Mouse (Mus musculus) E14TG2a.4 (cell line): Measurements from ENCODE around the gene Eefsec.

Source experiments
- H3K27me3 ChIP-seq: 2 replicates; pipeline ENCODE4 v1.6.1; 2014; ENCODE audit warnings: low read length, control low read depth; ENCODE audit not compliant: insufficient read depth
- H3K36me3 ChIP-seq: 2 replicates; pipeline ENCODE4 v1.6.1; 2014; ENCODE audit warnings: low read length, control low read depth; ENCODE audit not compliant: insufficient read depth
- H3K4me1 ChIP-seq: replicated peaks from 2 replicates; pipeline ENCODE4 v1.6.1; 2014; ENCODE audit warnings: low read depth, low read length, control low read depth
- H3K4me3 ChIP-seq: replicated peaks from 2 replicates; pipeline ENCODE4 v1.5.1; 2014; ENCODE audit warnings: mild to moderate bottlenecking, low read length
- H3K9me3 ChIP-seq: 2 replicates; pipeline ENCODE4 v1.6.1; 2014; ENCODE audit warnings: low read length, control low read depth
- CTCF ChIP-seq: conservative IDR thresholded peaks from 2 replicates; pipeline ENCODE4 v1.5.1; 2014; ENCODE audit warnings: low read length
- NANOG ChIP-seq: IDR thresholded peaks from 2 replicates; pipeline ENCODE4 v1.6.1; 2014; ENCODE audit warnings: borderline replicate concordance, low read length, mixed read lengths
- POU5F1 ChIP-seq: IDR thresholded peaks from 2 replicates; pipeline ENCODE4 v1.6.1; 2014; ENCODE audit warnings: low read length, borderline replicate concordance

The Eefsec gene

DNA sequence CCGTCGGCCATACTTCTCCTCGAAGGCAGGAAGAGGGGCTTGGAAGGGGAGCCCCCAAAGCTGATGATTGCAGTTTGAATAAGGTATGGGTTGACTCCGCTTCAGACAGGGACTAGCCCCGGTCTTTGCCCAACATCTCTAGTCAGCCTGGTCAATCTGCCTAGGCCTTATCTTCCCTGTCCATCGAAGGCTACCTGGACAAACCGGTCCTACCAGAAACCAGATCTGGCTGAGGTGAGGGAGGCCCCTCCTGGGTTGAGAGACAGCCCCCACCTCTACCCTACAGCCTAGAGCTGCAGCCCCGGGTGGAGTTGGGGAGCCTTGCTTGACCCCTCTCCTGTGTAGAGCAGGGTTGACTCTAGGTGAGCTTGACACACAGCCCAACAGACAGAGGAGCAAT, 212.3 kb downstream of the Eefsec start:
- TF ChIP-seq POU5F1 = no peak
- no peak for TF ChIP-seq NANOG
- TF ChIP-seq CTCF = no peak
- H3K4me1 ChIP-seq = peaks cover 59% of the 10 kb centered on the region

DNA sequence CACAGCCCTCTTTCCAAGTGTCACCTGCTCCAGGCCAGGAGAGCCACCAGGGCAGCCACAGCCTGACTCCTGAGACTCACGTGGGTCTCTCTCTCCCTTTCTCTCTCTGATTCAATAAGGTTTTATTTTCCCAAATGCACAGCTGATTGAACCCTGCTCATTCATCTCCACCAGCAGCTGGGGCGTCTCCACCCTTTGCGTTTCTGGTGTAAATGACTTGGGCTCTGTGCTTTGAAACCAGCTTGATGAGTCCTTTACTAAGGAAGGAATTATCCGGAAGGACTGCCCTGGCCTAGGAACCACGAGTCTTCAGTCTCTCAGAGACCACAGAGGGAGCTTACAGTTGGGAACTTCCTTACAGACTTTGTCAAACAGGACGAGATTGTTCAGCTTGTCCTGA, 214.1 kb downstream of the Eefsec start:
- no peak overlapping the region for H3K4me3 ChIP-seq

More for the DNA sequence above, 212.3 kb downstream of the Eefsec start:
- no peaks in the 10 kb centered on the region for H3K36me3 ChIP-seq
- no peaks in the 10 kb centered on the region for H3K9me3 ChIP-seq
- peaks cover 65% of the 10 kb centered on the region for H3K27me3 ChIP-seq
- no peak overlapping the region for H3K4me3 ChIP-seq

DNA sequence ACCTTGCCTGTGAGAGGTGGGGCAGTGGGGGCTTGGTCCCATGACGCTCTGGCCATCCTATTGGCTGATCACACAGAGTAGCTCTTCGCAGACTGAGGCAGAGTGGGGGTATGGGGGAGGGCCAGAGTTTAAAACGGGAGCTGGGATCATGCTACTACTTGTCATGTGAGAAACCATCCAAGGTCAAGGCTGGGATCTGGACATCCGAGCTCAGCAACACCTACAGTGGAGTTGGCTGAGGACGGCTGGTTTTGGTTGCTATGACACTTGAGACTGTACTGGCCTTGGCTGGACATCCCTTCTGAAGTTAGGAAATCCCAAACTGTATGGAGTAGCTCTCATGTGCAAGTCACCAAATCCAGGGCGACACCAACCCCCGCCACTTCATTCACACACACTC, 214.5 kb downstream of the Eefsec start:
- H3K4me3 ChIP-seq = no peak overlapping the region
- H3K4me1 ChIP-seq = peaks cover 62% of the 10 kb centered on the region
- TF ChIP-seq NANOG (no peak), CTCF (no peak), POU5F1 (no peak)
- no peaks in the 10 kb centered on the region for H3K36me3 ChIP-seq
- H3K27me3 ChIP-seq = peaks cover 66% of the 10 kb centered on the region
- H3K9me3 ChIP-seq = no peaks in the 10 kb centered on the region

More for the DNA sequence above, 214.1 kb downstream of the Eefsec start:
- Histone ChIP-seq H3K36me3 (no peaks in the 10 kb centered on the region), H3K4me1 (peaks cover 62% of the 10 kb centered on the region), H3K27me3 (peaks cover 68% of the 10 kb centered on the region), H3K9me3 (no peaks in the 10 kb centered on the region)
- TF ChIP-seq CTCF = no peak
- no peak for TF ChIP-seq NANOG
- no peak for TF ChIP-seq POU5F1

DNA sequence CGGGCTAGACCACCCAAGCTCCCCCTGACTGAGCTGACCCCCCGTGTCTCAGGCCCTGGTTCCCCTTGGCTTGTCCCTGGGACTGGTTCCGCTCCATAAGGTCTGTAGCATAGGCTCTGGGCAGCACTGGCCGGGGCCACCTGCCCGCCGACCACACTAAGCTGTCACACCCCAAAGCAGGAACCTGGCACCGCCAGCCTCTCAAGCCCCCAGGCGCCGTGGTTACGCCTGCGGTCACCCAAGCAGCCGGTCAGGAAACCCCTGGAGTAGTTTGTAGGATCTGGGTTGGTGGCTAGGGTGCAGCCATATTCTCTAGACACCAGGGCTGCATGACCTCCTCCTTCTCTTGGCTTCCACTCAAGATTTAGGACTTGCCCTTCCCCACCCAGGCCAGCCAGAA, 217.1 kb downstream of the Eefsec start:
- Histone ChIP-seq H3K9me3 (no peaks in the 10 kb centered on the region), H3K36me3 (no peaks in the 10 kb centered on the region), H3K4me1 (peaks cover 49% of the 10 kb centered on the region), H3K27me3 (peaks cover 51% of the 10 kb centered on the region), H3K4me3 (no peak overlapping the region)
- no peak for TF ChIP-seq POU5F1
- no peak for TF ChIP-seq CTCF
- no peak for TF ChIP-seq NANOG

DNA sequence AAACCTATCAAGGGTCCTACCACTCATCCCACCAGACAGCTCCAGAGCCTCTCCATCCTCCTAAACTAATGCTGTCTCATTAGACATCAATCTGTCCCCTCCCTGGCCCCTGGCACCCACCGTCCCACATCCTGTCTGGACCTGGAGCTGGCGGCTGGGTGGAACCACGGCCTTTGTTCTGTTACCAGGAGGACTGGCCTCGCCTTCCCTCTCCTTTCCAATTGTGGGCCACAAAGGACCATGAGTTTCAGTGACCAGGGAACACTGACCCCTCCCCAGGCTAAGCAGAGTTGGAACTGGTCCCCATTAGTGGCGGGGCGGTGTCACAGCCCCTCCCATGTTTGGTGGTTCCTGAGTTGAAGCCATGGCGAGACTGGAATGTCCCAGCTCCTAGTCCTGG, 218.8 kb downstream of the Eefsec start:
- Histone ChIP-seq H3K9me3 (no peaks in the 10 kb centered on the region), H3K27me3 (peaks cover 47% of the 10 kb centered on the region), H3K36me3 (no peaks in the 10 kb centered on the region), H3K4me3 (no peak overlapping the region), H3K4me1 (peaks cover 32% of the 10 kb centered on the region)
- no peak for TF ChIP-seq CTCF
- no peak for TF ChIP-seq NANOG
- TF ChIP-seq POU5F1 = no peak

DNA sequence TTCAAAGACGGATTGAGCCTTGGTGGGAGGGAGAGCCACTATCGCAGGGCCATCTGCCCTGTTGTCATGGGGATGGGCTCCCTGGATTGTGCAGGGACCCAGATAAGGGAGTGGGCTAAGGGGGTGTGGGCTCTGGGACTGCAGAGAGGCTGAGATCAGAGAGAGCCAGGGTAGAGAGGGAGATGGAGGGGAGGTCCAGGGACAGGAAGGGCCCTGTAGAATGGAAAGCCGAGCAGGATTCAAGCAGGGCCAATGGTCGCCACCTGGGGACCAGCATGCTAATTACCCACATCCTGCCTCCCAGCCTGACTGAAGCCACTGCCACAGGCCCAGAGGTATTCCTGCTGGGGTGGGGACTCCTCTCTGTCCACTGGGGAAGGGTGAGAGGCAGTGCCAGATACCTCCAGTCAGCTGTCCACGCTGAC, 219.8 kb downstream of the Eefsec start:
- no peaks in the 10 kb centered on the region for H3K9me3 ChIP-seq
- no peak for TF ChIP-seq POU5F1
- no peak for TF ChIP-seq CTCF
- no peak for TF ChIP-seq NANOG
- peaks cover 49% of the 10 kb centered on the region for H3K27me3 ChIP-seq
- H3K4me3 ChIP-seq = no peak overlapping the region
- no peaks in the 10 kb centered on the region for H3K36me3 ChIP-seq
- peaks cover 28% of the 10 kb centered on the region for H3K4me1 ChIP-seq

DNA sequence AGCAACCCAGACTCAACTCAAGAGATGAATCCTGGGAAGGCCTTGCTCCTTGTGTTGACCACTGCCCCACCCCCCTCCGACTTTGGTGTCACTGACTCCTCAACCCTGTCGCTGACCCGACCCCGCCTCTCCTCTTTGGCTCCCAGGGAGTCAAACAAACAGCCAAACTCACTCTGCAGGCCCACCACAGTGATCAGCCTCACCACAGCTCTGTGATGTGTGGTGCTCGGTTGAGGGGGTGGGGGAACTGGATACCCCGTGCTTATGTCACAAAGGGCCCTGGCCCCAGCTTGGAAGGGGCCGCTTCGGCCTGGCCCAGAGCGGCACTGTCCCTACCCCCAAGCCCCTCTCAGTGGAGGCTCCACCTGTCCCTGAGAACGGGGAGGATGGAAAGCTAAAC, 224.4 kb downstream of the Eefsec start, which contains the start of gene Dnajb8:
Gene Dnajb8, plus strand, starts transcription at position 301 of the 400 bp plus-strand sequence.
- Histone ChIP-seq H3K4me1 (peaks cover 24% of the 10 kb centered on the region), H3K4me3 (no peak within 1 kb of the TSS), H3K9me3 (peaks cover 7% of the 10 kb centered on the region), H3K27me3 (peaks cover 38% of the 10 kb centered on the region), H3K36me3 (no peaks in the 10 kb centered on the region)
- TF ChIP-seq NANOG = no peak
- TF ChIP-seq POU5F1 = no peak
- no peak for TF ChIP-seq CTCF

DNA sequence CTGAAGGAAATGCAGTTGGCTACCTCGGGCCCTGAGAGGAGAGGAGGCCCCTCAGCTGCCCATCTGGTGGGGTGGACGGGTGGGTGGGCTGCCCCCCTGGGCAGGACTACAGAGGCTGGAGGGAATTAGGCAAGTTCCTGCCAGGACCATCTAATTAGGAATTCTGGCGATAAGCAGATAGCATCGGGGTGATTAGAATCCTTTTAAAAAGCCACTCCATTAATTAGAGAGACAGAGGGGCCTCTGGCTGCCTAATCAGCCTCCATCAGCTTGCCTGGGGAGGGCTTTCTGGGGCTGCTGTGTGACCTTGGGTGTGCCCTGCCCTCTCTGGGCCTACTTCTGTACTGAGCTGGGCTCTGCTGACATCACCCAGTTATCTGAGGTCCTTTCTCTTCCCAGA, 227.2 kb downstream of the Eefsec start:
- H3K9me3 ChIP-seq = peaks cover 7% of the 10 kb centered on the region
- peaks cover 38% of the 10 kb centered on the region for H3K4me1 ChIP-seq
- no peak for TF ChIP-seq CTCF
- TF ChIP-seq NANOG = no peak
- no peak for TF ChIP-seq POU5F1
- peaks cover 29% of the 10 kb centered on the region for H3K27me3 ChIP-seq
- no peak overlapping the region for H3K4me3 ChIP-seq
- H3K36me3 ChIP-seq = no peaks in the 10 kb centered on the region

DNA sequence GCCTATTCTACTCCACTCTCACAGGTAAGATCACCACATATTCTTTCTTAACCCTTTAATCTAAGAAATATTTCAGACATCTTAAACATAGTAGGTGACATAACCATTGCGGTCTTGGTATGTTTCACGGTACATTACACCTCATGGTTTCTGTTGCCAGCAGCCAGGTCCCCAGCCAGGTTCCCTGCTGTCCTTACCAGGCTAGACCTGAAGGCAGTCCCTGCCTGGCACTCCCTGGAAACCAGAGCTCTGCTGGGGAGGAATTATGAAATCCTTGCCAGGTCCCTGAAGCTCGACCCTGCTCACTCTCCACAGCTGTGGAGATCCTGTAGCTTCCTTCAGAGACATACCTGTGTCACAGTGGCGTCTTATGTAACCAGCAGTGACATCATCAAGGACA, 230.1 kb downstream of the Eefsec start:
- no peak for TF ChIP-seq POU5F1
- no peak for TF ChIP-seq CTCF
- no peak for TF ChIP-seq NANOG
- Histone ChIP-seq H3K4me3 (no peak overlapping the region), H3K27me3 (peaks cover 11% of the 10 kb centered on the region), H3K9me3 (peaks cover 7% of the 10 kb centered on the region), H3K36me3 (no peaks in the 10 kb centered on the region), H3K4me1 (peaks cover 52% of the 10 kb centered on the region)

DNA sequence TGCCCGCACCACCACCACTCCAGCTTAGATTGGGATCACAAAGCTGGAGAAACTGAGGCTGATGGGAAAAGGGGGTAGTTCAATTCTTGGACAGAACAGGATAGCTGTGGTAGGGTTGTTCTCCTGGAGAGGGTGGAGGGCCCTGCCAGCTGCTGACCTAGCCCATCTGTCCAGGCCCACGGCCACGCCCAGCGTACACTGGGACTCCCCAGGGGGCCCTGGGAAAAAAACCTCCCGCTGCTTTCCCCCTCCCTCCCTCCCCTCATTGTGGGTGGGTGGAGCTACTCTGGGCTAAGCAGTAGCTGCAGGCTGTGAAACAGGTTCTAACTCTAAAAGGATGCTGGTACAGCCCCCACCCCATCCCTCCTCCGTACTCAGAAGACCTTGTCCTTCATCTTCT, 230.5 kb downstream of the Eefsec start:
- peaks cover 52% of the 10 kb centered on the region for H3K4me1 ChIP-seq
- H3K9me3 ChIP-seq = peaks cover 7% of the 10 kb centered on the region
- H3K27me3 ChIP-seq = peaks cover 7% of the 10 kb centered on the region; the same call in 1 of the 2 replicates
- no peak overlapping the region for H3K4me3 ChIP-seq
- TF ChIP-seq POU5F1 (no peak), CTCF (no peak)
- no peaks in the 10 kb centered on the region for H3K36me3 ChIP-seq
